Mouse (Mus musculus) activated CD4-positive, CD25-positive, alpha-beta regulatory T cell, adult 4 months (primary cell): ENCODE data around the gene Col4a1. TPM values are rescaled to one million over a fixed set of nuclear protein-coding genes. Genes with fewer than 3 reads are reported as not detected.

Experiments used
- ATAC-seq: one replicate; pipeline ENCODE4 v1.8.0; 2017
- polyA plus RNA-seq, 2 experiments: library from polyadenylated mRNA; unstranded; fragments of 100-300 nt; shearing (Covaris generic); gene quantifications; one replicate each; pipeline ENCODE4 v1.2.1; 2017

Gene Col4a1
- polyA plus RNA-seq, 2 experiments from 2014 or later: not detected

GRCm38 (mm10) chr8:11173284-11174191 lies 139.1 kb downstream of the Col4a1 start:
- ATAC-seq: no peak

- ATAC-seq: no peak
These were observed 141.1 kb downstream of the Col4a1 start for GRCm38 (mm10) chr8:11171526-11171925.

- ATAC-seq: no peak
These were observed 143.2 kb downstream of the Col4a1 start for GRCm38 (mm10) chr8:11169383-11169782.

GRCm38 (mm10) chr8:11168780-11169179 lies 143.8 kb downstream of the Col4a1 start:
- no peak for ATAC-seq

GRCm38 (mm10) chr8:11167955-11168354 lies 144.7 kb downstream of the Col4a1 start:
- no peak for ATAC-seq

GRCm38 (mm10) chr8:11165592-11165991 lies 147.0 kb downstream of the Col4a1 start:
- no peak for ATAC-seq

GRCm38 (mm10) chr8:11156319-11156692 lies 156.3 kb downstream of the Col4a1 start:
- no peak for ATAC-seq

GRCm38 (mm10) chr8:11155579-11156318 lies 156.9 kb downstream of the Col4a1 start:
- ATAC-seq: no peak

- no peak for ATAC-seq
These were observed 162.4 kb downstream of the Col4a1 start for GRCm38 (mm10) chr8:11150268-11150667.

- ATAC-seq: no peak
These were observed 163.3 kb downstream of the Col4a1 start for GRCm38 (mm10) chr8:11149201-11149810.

GRCm38 (mm10) chr8:11148797-11149196 lies 163.8 kb downstream of the Col4a1 start:
- ATAC-seq: no peak

Other genes starting within 250 kb of the Col4a1 start
- not detected for gene Col4a2, start within 50 bp of the Col4a1 start, polyA plus RNA-seq
- gene Rab20, start 165.9 kb upstream of the Col4a1 start, polyA plus RNA-seq: 1 to 10 TPM; 7.8 to 8.7 TPM
- 10 to 100 TPM; 46.7 to 61.4 TPM for gene Naxd, start 184.7 kb upstream of the Col4a1 start, polyA plus RNA-seq
- gene Cars2, start 238.0 kb upstream of the Col4a1 start, polyA plus RNA-seq: 10 to 100 TPM; 11.2 to 15.7 TPM
- gene Ing1, start 242.7 kb upstream of the Col4a1 start, polyA plus RNA-seq: 10 to 100 TPM; 59.6 to 65.6 TPM